Mouse (Mus musculus): Measurements from ENCODE around the gene Apob. TPM values are rescaled to one million over a fixed set of nuclear protein-coding genes. Genes with fewer than 3 reads are reported as not detected.

Apob gene
- polyA plus RNA-seq (2014; fragmentation: Illumina TruSeq; extraction: RNeasy Lipid Tissue Mini Kit (QIAGEN cat#74804); ENCODE audit: low read depth, low replicate concordance) = 4,979 TPM

DNA sequence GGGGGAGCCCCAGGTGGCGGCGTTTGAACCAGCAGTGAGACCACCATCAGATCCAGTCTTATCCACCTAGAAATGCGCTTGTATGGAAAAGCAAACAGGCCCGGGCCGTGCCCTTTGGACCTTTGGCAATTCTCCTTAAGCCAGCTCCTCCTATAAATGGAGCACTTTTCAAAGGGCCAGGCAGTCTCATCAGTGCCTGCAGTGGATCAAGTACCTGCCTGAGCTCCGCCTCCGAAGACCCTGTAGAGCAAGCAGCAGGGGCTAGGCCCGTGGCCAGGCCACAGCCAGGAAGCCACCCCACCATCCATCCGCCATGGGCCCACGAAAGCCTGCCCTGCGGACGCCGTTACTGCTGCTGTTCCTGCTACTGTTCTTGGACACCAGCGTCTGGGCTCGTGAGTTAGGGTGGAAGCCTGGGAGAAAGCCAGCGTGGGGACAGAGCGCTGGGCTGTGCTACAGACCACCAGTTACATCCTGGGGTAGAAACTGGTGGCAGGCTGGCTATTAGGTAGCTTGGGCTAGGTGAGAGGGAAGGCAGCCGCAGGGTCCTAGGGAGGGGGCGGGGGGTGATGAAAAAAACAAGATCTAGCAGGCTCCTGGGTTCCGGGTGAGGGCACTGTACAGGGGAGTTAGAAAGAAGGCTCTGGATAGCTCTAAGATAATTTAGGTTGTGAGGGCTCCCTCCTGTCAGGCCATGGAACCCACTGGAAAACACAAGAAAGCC, at the start of gene Apob:
Apob (plus strand) TSS at position 183 of the 724 bp plus-strand sequence.

Other genes starting within 250 kb of the Apob start
- gene Ldah, start 230.5 kb downstream of the Apob start, polyA plus RNA-seq (2014; fragmentation: Illumina TruSeq; extraction: RNeasy Lipid Tissue Mini Kit (QIAGEN cat#74804); ENCODE audit: low read depth, low replicate concordance) = 31.2 TPM

Measured in liver, adult 10 weeks (tissue).